In the genomic region with DNA sequence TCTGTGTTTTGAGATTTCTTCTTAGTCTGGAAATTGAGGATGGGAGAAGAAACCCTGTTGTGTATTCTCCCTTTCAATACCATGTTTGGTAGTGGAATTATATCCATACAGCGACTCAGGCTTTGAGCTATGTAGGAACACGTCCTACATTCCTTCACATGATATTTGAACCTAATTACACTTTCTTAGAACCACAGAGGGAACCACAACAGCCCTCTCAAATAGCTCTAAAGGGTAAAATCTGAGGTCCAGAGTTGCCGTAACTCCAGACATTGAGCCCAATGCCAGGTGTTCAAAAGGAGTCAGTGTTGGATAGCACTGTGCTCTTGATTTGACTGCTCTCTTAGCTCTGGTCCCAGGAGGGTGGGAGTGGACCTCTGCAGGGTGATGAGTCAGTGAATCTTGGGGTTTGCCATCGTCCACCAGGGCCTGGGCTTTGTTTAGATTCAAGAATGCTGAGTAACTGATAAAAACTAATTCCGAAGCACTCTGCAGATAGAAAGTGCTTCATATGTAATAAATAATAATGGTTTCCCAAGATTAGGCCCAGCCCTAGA, we compare ENCODE assay signal across 28 mouse cellular contexts.
DNase-seq lines count a peak whose midpoint lies in the region; ATAC-seq and TF ChIP-seq lines count a peak whose summit lies in the region.
"Had no signal": no experiment of that assay in that cellular context is flagged by ENCODE, and none has a peak within 500 bp of the region (broad histone marks: within the 10 kb centered on the region; RNA-seq: fewer than 3 reads in every experiment).

No protein-coding gene starts in this region.

- no peaks in the 10 kb centered on the region for H3K36me3 ChIP-seq in intestine, embryonic 16.5 days (ENCODE audit: control insufficient read depth, insufficient read depth, low read length)
- H3K36me3 ChIP-seq in intestine, embryonic 15.5 days, result no peaks in the 10 kb centered on the region
- H3K36me3 ChIP-seq in limb, embryonic 10.5 days, result no peaks in the 10 kb centered on the region
- H3K36me3 ChIP-seq: embryonic facial prominence, embryonic 13.5 days; forebrain, embryonic 15.5 days; heart, embryonic 13.5 days; liver, embryonic 15.5 days; midbrain, embryonic 10.5 days; stomach, embryonic 15.5 days had no signal

- H3K4me1 ChIP-seq in intestine, embryonic 16.5 days (ENCODE audit: control insufficient read depth, insufficient read depth, low read length), result peaks cover 6% of the 10 kb centered on the region; the same call in 1 of the 2 replicates
- peaks cover 16% of the 10 kb centered on the region for H3K4me1 ChIP-seq in intestine, embryonic 15.5 days (replicated peaks)
- H3K4me1 ChIP-seq in embryonic fibroblast, embryonic 13.5 days (ENCODE audit: control insufficient read depth, insufficient read depth, low read length), result peaks cover 49% of the 10 kb centered on the region
- H3K4me1 ChIP-seq in limb, embryonic 10.5 days, result peaks cover 28% of the 10 kb centered on the region
- H3K4me1 ChIP-seq: liver, embryonic 15.5 days had no signal

- intact Hi-C loops in gastrocnemius, postnatal 14 days (cut with DNase I; ENCODE audit: low total_unique reads), result no loop called here

- peak; percentile 19 for DNase-seq in gastrocnemius, postnatal 25 days
- no peak for DNase-seq in gastrocnemius, postnatal 14 days
- DNase-seq in MN1 (ENCODE audit: low spot score), result no peak
- no peak for DNase-seq in limb, embryonic 10.5 days (ENCODE audit: low spot score)
- no peak for DNase-seq in ovary, postnatal 36 days (ENCODE audit: low spot score)
- DNase-seq: cerebellum, adult 11-12 months; cerebellum, postnatal 25 days; kidney, adult 18-20 months; left cerebral cortex, postnatal 4 days; liver; right cerebral cortex, adult 18-20 months; right cerebral cortex, postnatal 4 days; thymus, adult 2 months; thymus, postnatal 4 days had no signal

- H3K27ac ChIP-seq in intestine, embryonic 16.5 days (ENCODE audit: low read length), result peak overlapping the region; percentile 13; the same call in 1 of the 2 replicates
- H3K27ac ChIP-seq in intestine, embryonic 15.5 days, result no peak overlapping the region
- H3K27ac ChIP-seq in embryonic fibroblast, embryonic 13.5 days (ENCODE audit: insufficient read depth, low read length), result peak overlapping the region; percentile 100
- H3K27ac ChIP-seq in limb, embryonic 10.5 days, result no peak overlapping the region
- H3K27ac ChIP-seq: embryonic facial prominence, embryonic 13.5 days; forebrain, embryonic 15.5 days; hindbrain, postnatal 0 days; kidney, postnatal 0 days; liver, embryonic 15.5 days; midbrain, embryonic 10.5 days; stomach, embryonic 15.5 days had no signal

- no peaks in the 10 kb centered on the region for H3K9me3 ChIP-seq in intestine, embryonic 16.5 days (ENCODE audit: control insufficient read depth, low read length)
- no peaks in the 10 kb centered on the region for H3K9me3 ChIP-seq in intestine, embryonic 15.5 days
- H3K9me3 ChIP-seq in limb, embryonic 10.5 days (replicated peaks), result no peaks in the 10 kb centered on the region
- H3K9me3 ChIP-seq: embryonic facial prominence, embryonic 13.5 days; forebrain, embryonic 15.5 days; heart, embryonic 13.5 days; liver, embryonic 15.5 days; midbrain, embryonic 10.5 days; stomach, embryonic 15.5 days had no signal

- WGBS in intestine, embryonic 16.5 days, result 64% methylated on average over 5 of the region's 5 CpGs
- WGBS in intestine, embryonic 15.5 days, result 67% methylated on average over 5 of the region's 5 CpGs
- 89% methylated on average over 5 of the region's 5 CpGs for WGBS in limb, embryonic 10.5 days

- H3K4me2 ChIP-seq in intestine, embryonic 16.5 days (ENCODE audit: low read depth, low read length), result no peak overlapping the region
- no peak overlapping the region for H3K4me2 ChIP-seq in intestine, embryonic 15.5 days (replicated peaks)
- H3K4me2 ChIP-seq: embryonic facial prominence, embryonic 13.5 days; forebrain, embryonic 15.5 days; heart, embryonic 13.5 days; liver, embryonic 15.5 days; stomach, embryonic 15.5 days had no signal

- TF ChIP-seq POLR2A in embryonic fibroblast, embryonic 13.5 days (IDR thresholded peaks at IDR 0.05; ENCODE audit: low read depth, low read length), result no peak

- no peak for TF ChIP-seq CTCF in embryonic fibroblast, embryonic 13.5 days (IDR thresholded peaks at IDR 0.05; ENCODE audit: borderline replicate concordance, insufficient read depth, low read length)

- H3K9ac ChIP-seq in intestine, embryonic 16.5 days (ENCODE audit: low read depth, low read length), result no peak overlapping the region
- H3K9ac ChIP-seq in intestine, embryonic 15.5 days, result no peak overlapping the region
- H3K9ac ChIP-seq: embryonic facial prominence, embryonic 13.5 days; forebrain, embryonic 15.5 days; heart, embryonic 13.5 days; liver, embryonic 15.5 days; stomach, embryonic 15.5 days had no signal

- no peak for ATAC-seq in intestine, embryonic 16.5 days
- no peak for ATAC-seq in intestine, embryonic 15.5 days
- ATAC-seq: forebrain, embryonic 15.5 days; hindbrain, postnatal 0 days; lung, postnatal 0 days; midbrain, embryonic 16.5 days; Patski had no signal

- H3K27me3 ChIP-seq in intestine, embryonic 16.5 days (replicated peaks; ENCODE audit: control insufficient read depth, insufficient read depth, low read length), result no peaks in the 10 kb centered on the region
- H3K27me3 ChIP-seq in intestine, embryonic 15.5 days (replicated peaks), result no peaks in the 10 kb centered on the region
- no peaks in the 10 kb centered on the region for H3K27me3 ChIP-seq in limb, embryonic 10.5 days (ENCODE audit: low read depth, poor library complexity, severe bottlenecking)
- H3K27me3 ChIP-seq: embryonic facial prominence, embryonic 13.5 days; forebrain, embryonic 15.5 days; heart, embryonic 13.5 days; liver, embryonic 15.5 days; Patski; stomach, embryonic 15.5 days had no signal

- H3K4me3 ChIP-seq in intestine, embryonic 16.5 days (ENCODE audit: low read length), result no peak overlapping the region
- no peak overlapping the region for H3K4me3 ChIP-seq in intestine, embryonic 15.5 days (replicated peaks)
- H3K4me3 ChIP-seq in embryonic fibroblast, embryonic 13.5 days (ENCODE audit: insufficient read depth, low read length), result no peak overlapping the region
- H3K4me3 ChIP-seq in limb, embryonic 10.5 days, result no peak overlapping the region
- H3K4me3 ChIP-seq: embryonic facial prominence, embryonic 13.5 days; forebrain, embryonic 15.5 days; heart, embryonic 13.5 days; liver, embryonic 15.5 days; midbrain, embryonic 10.5 days; stomach, embryonic 15.5 days had no signal

Comparison
In these comparisons a context has a peak if more than half of its experiments do, and no peak if none do; other contexts are left out.
1. H3K27ac ChIP-seq: peak in intestine, embryonic 16.5 days (single experiment) and embryonic fibroblast, embryonic 13.5 days (single experiment); none in intestine, embryonic 15.5 days (single experiment) and limb, embryonic 10.5 days (single experiment).